In the genomic region with DNA sequence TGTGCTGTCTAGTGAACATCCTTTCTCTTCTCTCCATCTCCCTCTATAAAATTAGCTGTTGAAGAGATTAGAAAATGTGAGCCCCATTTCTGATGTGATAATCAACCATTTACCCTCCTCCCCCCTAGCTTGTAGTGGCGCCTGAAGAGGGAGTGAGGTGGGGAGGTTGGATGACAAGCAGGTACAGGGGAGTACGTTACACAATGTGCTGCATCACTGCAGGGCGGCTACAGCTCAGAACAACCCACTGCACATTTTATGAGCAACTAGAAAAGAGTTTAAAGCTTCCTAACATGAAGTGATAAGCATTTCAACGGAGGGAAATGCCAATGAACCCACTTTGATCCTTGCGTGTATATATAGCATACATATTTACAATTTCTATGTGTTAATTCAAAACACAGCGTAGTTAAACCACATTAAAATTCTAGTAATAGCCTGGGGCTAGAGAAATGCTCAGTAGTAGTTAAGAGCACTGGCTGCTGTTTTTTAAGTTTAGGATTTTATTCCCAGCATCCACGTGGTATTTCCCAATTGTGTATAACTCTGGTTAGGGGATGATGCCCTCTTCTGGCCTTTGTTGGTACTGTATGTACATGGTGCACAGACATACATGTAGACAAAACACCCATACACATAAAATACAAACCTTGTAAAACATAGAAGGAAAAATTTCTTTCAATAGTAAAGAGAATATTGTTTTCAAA, we compare ENCODE assay signal across 9 mouse cellular contexts. TPM values are rescaled to one million over a fixed set of nuclear protein-coding genes. Genes with fewer than 3 reads are reported as not detected.
DNase-seq lines count a peak whose midpoint lies in the region; ATAC-seq and TF ChIP-seq lines count a peak whose summit lies in the region.
"Had no signal": no experiment of that assay in that cellular context is flagged by ENCODE, and none has a peak within 500 bp of the region (broad histone marks: within the 10 kb centered on the region; RNA-seq: fewer than 3 reads in every experiment).

No protein-coding gene starts in this region.

- ATAC-seq in hindbrain, embryonic 14.5 days (ENCODE audit: low FRiP score), result peak; percentile 77; the same call in 1 of the 2 replicates
- ATAC-seq in limb, embryonic 12.5 days (ENCODE audit: insufficient number of reproducible peaks, insufficient read depth, low FRiP score, low TSS enrichment, low read depth), result peak; percentile 59; the same call in 1 of the 2 replicates
- peak; percentile 78 for ATAC-seq in neural tube, embryonic 14.5 days (ENCODE audit: low read depth)
- ATAC-seq in erythroid progenitor cell, adult 5-6 weeks (replicated peaks; ENCODE audit: low FRiP score, poor library complexity, severe bottlenecking), result no peak

- no peaks in the 10 kb centered on the region for H3K36me3 ChIP-seq in hindbrain, embryonic 14.5 days (replicated peaks; ENCODE audit: control insufficient read depth, insufficient read depth)
- no peaks in the 10 kb centered on the region for H3K36me3 ChIP-seq in limb, embryonic 12.5 days
- H3K36me3 ChIP-seq in neural tube, embryonic 14.5 days (ENCODE audit: control insufficient read depth, insufficient read depth, low read length), result no peaks in the 10 kb centered on the region

- DNase-seq in left cerebral cortex, adult 2 months (ENCODE audit: extremely low spot score in 1 of 2, low spot score in 2 of 2), result peak; percentile 38 to 49
- DNase-seq in left cerebral cortex, adult 11 months (ENCODE audit: low spot score), result no peak
- DNase-seq in WW6 (ENCODE audit: low read depth, low spot score), result peak; percentile 18
- peak; percentile 76 for DNase-seq in embryo, embryonic 10 days (ENCODE audit: low spot score)
- peak; percentile 69 for DNase-seq in hindbrain, embryonic 14.5 days (ENCODE audit: low spot score)

- no peak overlapping the region for H3K4me2 ChIP-seq in hindbrain, embryonic 14.5 days (replicated peaks)
- H3K4me2 ChIP-seq in limb, embryonic 12.5 days, result no peak overlapping the region
- H3K4me2 ChIP-seq in neural tube, embryonic 14.5 days (ENCODE audit: low read depth, low read length), result no peak overlapping the region

- H3K9me3 ChIP-seq in hindbrain, embryonic 14.5 days (ENCODE audit: control insufficient read depth, low read length), result no peaks in the 10 kb centered on the region
- H3K9me3 ChIP-seq in limb, embryonic 12.5 days, result peaks cover 3% of the 10 kb centered on the region; the same call in 1 of the 2 replicates
- no peaks in the 10 kb centered on the region for H3K9me3 ChIP-seq in neural tube, embryonic 14.5 days (ENCODE audit: control insufficient read depth, low read length)

- no peaks in the 10 kb centered on the region for H3K27me3 ChIP-seq in hindbrain, embryonic 14.5 days (ENCODE audit: control insufficient read depth, insufficient read depth, low read length)
- no peaks in the 10 kb centered on the region for H3K27me3 ChIP-seq in limb, embryonic 12.5 days
- no peaks in the 10 kb centered on the region for H3K27me3 ChIP-seq in neural tube, embryonic 14.5 days (ENCODE audit: control insufficient read depth, insufficient read depth, low read length)

- H3K27ac ChIP-seq in left cerebral cortex, adult 2 months, result no peak overlapping the region
- no peak overlapping the region for H3K27ac ChIP-seq in hindbrain, embryonic 14.5 days
- H3K27ac ChIP-seq in limb, embryonic 12.5 days, result no peak overlapping the region
- no peak overlapping the region for H3K27ac ChIP-seq in neural tube, embryonic 14.5 days (ENCODE audit: low read depth, low read length)

- 73% methylated on average over 7 of the region's 7 CpGs for WGBS in hindbrain, embryonic 14.5 days
- 53% methylated on average over 7 of the region's 7 CpGs for whole genome bisulfite sequencing in limb, embryonic 12.5 days
- WGBS in neural tube, embryonic 14.5 days, result 70% methylated on average over 7 of the region's 7 CpGs

- intact Hi-C loops in left cerebral cortex, adult 2 months (cut with DNase I), result loop anchor here (2.0 to 10.0 kb wide), 4 partner anchors 103 to 603 kb away; partner anchors contain the start of gene Nck2

- no peaks in the 10 kb centered on the region for H3K4me1 ChIP-seq in hindbrain, embryonic 14.5 days (replicated peaks; ENCODE audit: control insufficient read depth, insufficient read depth, low read length)
- peaks cover 8% of the 10 kb centered on the region; the same call in 1 of the 2 replicates for H3K4me1 ChIP-seq in limb, embryonic 12.5 days (replicated peaks)
- H3K4me1 ChIP-seq in neural tube, embryonic 14.5 days (ENCODE audit: control insufficient read depth, insufficient read depth, low read length), result no peaks in the 10 kb centered on the region; the same call in 1 of the 2 replicates

- no peak overlapping the region for H3K9ac ChIP-seq in hindbrain, embryonic 14.5 days
- no peak overlapping the region for H3K9ac ChIP-seq in limb, embryonic 12.5 days (replicated peaks)
- no peak overlapping the region for H3K9ac ChIP-seq in neural tube, embryonic 14.5 days (replicated peaks; ENCODE audit: low read depth, low read length)

- H3K4me3 ChIP-seq in left cerebral cortex, adult 2 months, result no peak overlapping the region
- H3K4me3 ChIP-seq in hindbrain, embryonic 14.5 days (replicated peaks; ENCODE audit: low read length), result no peak overlapping the region
- H3K4me3 ChIP-seq in limb, embryonic 12.5 days (replicated peaks), result no peak overlapping the region
- H3K4me3 ChIP-seq in neural tube, embryonic 14.5 days (ENCODE audit: low read depth, low read length), result no peak overlapping the region
- H3K4me3 ChIP-seq: megakaryocyte, embryonic 14.5 days had no signal

- TF ChIP-seq CTCF in left cerebral cortex, adult 2 months (IDR thresholded peaks at IDR 0.05), result peak; percentile 71

RNA-seq across cellular contexts. Expression of gene 1500015O10Rik, which starts 7.6 kb away (rescaled TPM):
- 1 to 10 TPM; 2.3 to 2.9 TPM for total RNA-seq in left cerebral cortex, adult 2 months (2021)
- polyA plus RNA-seq in hindbrain, embryonic 14.5 days (2014; fragmentation: Nextera tagmentation; extraction: Ambion mirVana), result 44.6 and 66.3 TPM in 2 replicates
- 0.49 and 1.5 TPM in 2 replicates for polyA plus RNA-seq in limb, embryonic 12.5 days (2016; fragmentation: Nextera tagmentation; extraction: Ambion mirVana)
- 20.8 and 20.9 TPM in 2 replicates for polyA plus RNA-seq in neural tube, embryonic 14.5 days (2014; fragmentation: Nextera tagmentation; extraction: Ambion mirVana)
- not detected in 2 replicates for total RNA-seq in erythroid progenitor cell, adult 5-6 weeks (2015; ENCODE audit: low replicate concordance)
- not detected in 2 replicates for total RNA-seq in erythroid progenitor cell, adult 5-6 weeks (2017; ENCODE audit: low replicate concordance)
